Mouse (Mus musculus): ENCODE data around the gene Slc16a11. TPM values are rescaled to one million over a fixed set of nuclear protein-coding genes. Genes with fewer than 3 reads are reported as not detected.

Slc16a11 gene
- polyA plus RNA-seq, 1 experiment from 2014 or later: 1.1 TPM

DNA sequence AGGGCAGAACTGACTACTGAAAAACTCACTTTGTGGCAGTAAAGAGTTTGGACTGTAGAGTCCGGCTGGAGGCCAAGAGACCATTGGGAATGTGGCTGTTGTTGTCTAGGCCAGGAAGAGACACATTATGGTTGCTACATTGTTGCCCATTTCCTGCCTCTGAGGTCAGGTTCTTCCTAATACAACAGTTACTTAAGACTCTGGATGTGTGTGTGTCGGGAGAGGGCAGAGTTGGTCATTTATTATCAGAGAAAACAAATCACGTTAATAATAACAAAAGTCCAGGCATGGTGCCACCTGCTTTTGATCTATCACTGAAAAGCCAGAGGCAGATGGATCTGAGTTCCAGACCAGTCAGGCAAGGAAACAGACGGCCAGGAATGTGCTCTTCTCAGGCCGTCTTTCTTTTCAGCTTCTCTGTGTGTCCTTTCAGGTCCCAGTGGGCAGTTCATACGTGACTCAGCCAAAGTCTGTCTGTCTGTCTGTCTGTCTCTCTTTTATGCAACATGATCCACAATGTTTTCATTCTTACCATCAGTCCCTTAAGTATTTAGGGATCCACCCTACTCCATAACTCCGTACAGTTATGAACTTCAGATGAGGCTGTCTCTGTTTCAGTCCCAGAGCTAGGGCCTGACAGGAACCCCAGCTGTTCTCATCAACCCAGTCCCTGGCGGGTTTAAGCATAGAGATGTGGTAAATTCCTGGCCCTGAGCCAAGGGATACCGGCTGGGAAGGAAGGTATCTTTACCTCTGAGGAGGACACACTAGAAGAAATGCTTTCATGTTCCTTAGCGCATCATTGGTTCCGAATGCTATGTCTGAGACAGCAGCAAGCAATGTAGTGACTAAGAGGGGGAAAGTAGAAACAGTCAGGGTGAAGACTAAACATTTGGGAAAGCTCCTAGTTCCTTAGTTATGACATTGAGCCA, 18.9 kb upstream of the Slc16a11 start:
- 32% methylated on average over 11 of the region's 11 CpGs for WGBS
- H3K4me3 ChIP-seq (ENCODE audit: low read length): no peak overlapping the region
- no peaks in the 10 kb centered on the region for H3K36me3 ChIP-seq (ENCODE audit: control insufficient read depth, insufficient read depth, low read length)
- H3K4me2 ChIP-seq (ENCODE audit: low read depth, low read length): no peak overlapping the region
- no peaks in the 10 kb centered on the region for H3K9me3 ChIP-seq (ENCODE audit: control insufficient read depth, low read length)
- peaks cover 8% of the 10 kb centered on the region; the same call in 1 of the 2 replicates for H3K4me1 ChIP-seq (replicated peaks; ENCODE audit: control insufficient read depth, insufficient read depth, low read length)
- ATAC-seq (ENCODE audit: low read depth): peak; percentile 89
- H3K9ac ChIP-seq (ENCODE audit: low read length): no peak overlapping the region
- no peaks in the 10 kb centered on the region for H3K27me3 ChIP-seq (ENCODE audit: control insufficient read depth, insufficient read depth, low read depth, low read length)
- peak overlapping the region; percentile 37; the same call in 1 of the 2 replicates for H3K27ac ChIP-seq (ENCODE audit: low read length)

DNA sequence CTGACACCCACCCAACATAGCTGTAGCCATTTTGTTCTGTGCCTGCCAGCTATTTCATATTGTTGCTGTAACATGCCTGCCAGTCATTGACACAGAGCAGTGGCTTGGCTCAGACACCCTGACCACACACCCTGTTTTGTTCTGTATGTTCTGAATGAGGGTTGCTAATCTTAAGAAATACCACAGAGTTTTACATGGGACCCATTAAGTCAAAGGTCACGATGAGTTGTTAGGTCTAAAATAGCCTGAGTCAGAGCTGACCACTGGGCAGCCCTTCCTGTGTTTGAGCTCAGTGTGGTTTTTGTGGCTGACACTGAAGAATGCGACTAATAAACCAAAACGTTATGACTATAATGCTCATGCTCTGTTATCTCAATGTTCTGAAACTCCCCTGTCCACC, 14.2 kb upstream of the Slc16a11 start:
- no peaks in the 10 kb centered on the region for H3K36me3 ChIP-seq (ENCODE audit: control insufficient read depth, insufficient read depth, low read length)

DNA sequence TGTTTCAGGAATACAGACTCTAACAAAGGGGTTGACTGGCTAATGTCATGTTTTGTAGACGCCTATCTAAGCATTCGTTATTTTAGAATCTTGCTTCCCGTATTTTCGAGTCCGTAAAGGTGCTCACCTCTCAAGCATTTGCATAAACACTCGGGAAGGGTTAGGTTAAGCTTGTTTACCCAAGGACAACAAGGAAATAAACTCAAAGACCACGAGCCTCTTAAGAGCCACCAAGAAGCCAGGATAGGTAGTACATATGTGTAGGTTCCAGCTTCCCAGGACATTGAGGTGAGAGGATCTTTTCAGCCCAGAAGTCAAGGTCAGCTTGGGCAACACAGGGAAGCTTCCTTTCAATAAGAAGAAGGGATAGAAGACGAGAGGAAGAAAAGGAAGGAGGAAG, 13.4 kb upstream of the Slc16a11 start:
- ATAC-seq (ENCODE audit: low read depth): no peak
- H3K4me3 ChIP-seq (ENCODE audit: low read length): no peak overlapping the region
- H3K4me1 ChIP-seq (replicated peaks; ENCODE audit: control insufficient read depth, insufficient read depth, low read length): 0 out of 2 replicates have a peak, but pooled peaks cover 2% of the 10 kb centered on the region
- no peak overlapping the region for H3K9ac ChIP-seq (ENCODE audit: low read length)
- no peaks in the 10 kb centered on the region for H3K27me3 ChIP-seq (ENCODE audit: control insufficient read depth, insufficient read depth, low read depth, low read length)
- no peaks in the 10 kb centered on the region for H3K36me3 ChIP-seq (ENCODE audit: control insufficient read depth, insufficient read depth, low read length)
- no peak overlapping the region for H3K4me2 ChIP-seq (ENCODE audit: low read depth, low read length)
- H3K9me3 ChIP-seq (ENCODE audit: control insufficient read depth, low read length): no peaks in the 10 kb centered on the region
- 65% methylated on average over 8 of the region's 8 CpGs for WGBS
- H3K27ac ChIP-seq (ENCODE audit: low read length): no peak overlapping the region

More for the DNA sequence above, 14.2 kb upstream of the Slc16a11 start:
- no peak overlapping the region for H3K27ac ChIP-seq (ENCODE audit: low read length)
- no peaks in the 10 kb centered on the region for H3K27me3 ChIP-seq (ENCODE audit: control insufficient read depth, insufficient read depth, low read depth, low read length)
- peaks cover 4% of the 10 kb centered on the region; the same call in 1 of the 2 replicates for H3K4me1 ChIP-seq (replicated peaks; ENCODE audit: control insufficient read depth, insufficient read depth, low read length)
- no peaks in the 10 kb centered on the region for H3K9me3 ChIP-seq (ENCODE audit: control insufficient read depth, low read length)
- H3K9ac ChIP-seq (ENCODE audit: low read length): no peak overlapping the region
- H3K4me2 ChIP-seq (ENCODE audit: low read depth, low read length): no peak overlapping the region
- no peak overlapping the region for H3K4me3 ChIP-seq (ENCODE audit: low read length)
- 90% methylated on average over 3 of the region's 3 CpGs for WGBS
- ATAC-seq (ENCODE audit: low read depth): no peak

DNA sequence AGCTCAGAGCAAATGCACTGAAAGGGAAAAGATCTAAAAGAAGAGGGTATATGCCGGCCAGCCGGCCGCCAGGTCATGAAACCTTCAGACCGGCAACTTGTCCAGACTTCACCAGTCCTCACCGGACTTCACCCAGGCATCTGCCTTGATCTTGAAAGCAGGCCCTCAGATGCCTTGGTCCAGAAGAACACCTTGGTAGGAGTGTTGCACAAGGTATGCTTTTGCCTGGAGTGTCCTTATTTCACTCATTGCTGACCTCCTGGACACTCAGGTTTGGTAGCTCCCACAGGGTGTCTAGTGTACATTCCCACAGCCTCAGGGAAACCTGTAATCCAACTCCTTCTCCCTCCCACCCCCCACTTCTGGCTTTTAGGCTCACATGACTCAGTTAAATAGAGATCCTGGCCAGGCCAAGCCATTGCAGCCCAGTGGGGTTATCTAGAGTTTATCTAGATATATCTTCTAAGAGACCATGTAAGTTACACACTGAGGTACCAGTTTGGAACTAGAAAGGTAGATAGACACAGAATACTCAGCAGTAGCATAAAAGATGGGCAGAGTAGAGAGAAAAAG, 12.4 kb upstream of the Slc16a11 start:
- ATAC-seq (ENCODE audit: low read depth): no peak
- Histone ChIP-seq H3K36me3 (ENCODE audit: control insufficient read depth, insufficient read depth, low read length) (no peaks in the 10 kb centered on the region), H3K9ac (ENCODE audit: low read length) (no peak overlapping the region), H3K27me3 (ENCODE audit: control insufficient read depth, insufficient read depth, low read depth, low read length) (no peaks in the 10 kb centered on the region), H3K4me3 (ENCODE audit: low read length) (no peak overlapping the region), H3K9me3 (ENCODE audit: control insufficient read depth, low read length) (no peaks in the 10 kb centered on the region), H3K27ac (ENCODE audit: low read length) (no peak overlapping the region), H3K4me1 (replicated peaks; ENCODE audit: control insufficient read depth, insufficient read depth, low read length) (0 out of 2 replicates have a peak, but pooled peaks cover 2% of the 10 kb centered on the region), H3K4me2 (ENCODE audit: low read depth, low read length) (no peak overlapping the region)
- WGBS: 71% methylated on average over 5 of the region's 5 CpGs

DNA sequence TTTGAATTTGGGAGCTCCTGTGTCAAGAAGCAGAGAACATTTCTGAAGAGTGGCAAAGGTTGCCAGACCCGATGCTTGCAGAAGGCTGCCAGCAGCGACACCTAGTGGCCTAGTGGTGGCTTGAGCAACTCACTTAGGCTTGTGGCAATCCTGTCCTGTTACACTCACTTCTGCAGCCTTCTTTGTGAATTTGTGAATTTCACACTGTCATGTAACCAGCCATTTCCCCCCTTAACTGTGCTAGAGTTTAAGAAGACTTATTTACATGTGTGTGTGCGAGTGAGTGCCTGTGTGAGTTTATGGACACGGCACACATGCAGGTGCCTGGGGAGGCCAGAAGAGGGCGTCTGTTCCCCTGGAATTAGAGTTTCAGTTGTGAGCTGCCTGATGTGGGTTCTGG, 10.9 kb upstream of the Slc16a11 start:
- peak; percentile 56; the same call in 1 of the 2 replicates for ATAC-seq (ENCODE audit: low read depth)
- Histone ChIP-seq H3K9me3 (ENCODE audit: control insufficient read depth, low read length) (no peaks in the 10 kb centered on the region), H3K9ac (ENCODE audit: low read length) (no peak overlapping the region), H3K4me3 (ENCODE audit: low read length) (no peak overlapping the region), H3K27me3 (ENCODE audit: control insufficient read depth, insufficient read depth, low read depth, low read length) (no peaks in the 10 kb centered on the region), H3K36me3 (ENCODE audit: control insufficient read depth, insufficient read depth, low read length) (no peaks in the 10 kb centered on the region), H3K4me2 (ENCODE audit: low read depth, low read length) (no peak overlapping the region), H3K27ac (ENCODE audit: low read length) (no peak overlapping the region), H3K4me1 (replicated peaks; ENCODE audit: control insufficient read depth, insufficient read depth, low read length) (0 out of 2 replicates have a peak, but pooled peaks cover 2% of the 10 kb centered on the region)
- WGBS: 36% methylated on average over 5 of the region's 5 CpGs

DNA sequence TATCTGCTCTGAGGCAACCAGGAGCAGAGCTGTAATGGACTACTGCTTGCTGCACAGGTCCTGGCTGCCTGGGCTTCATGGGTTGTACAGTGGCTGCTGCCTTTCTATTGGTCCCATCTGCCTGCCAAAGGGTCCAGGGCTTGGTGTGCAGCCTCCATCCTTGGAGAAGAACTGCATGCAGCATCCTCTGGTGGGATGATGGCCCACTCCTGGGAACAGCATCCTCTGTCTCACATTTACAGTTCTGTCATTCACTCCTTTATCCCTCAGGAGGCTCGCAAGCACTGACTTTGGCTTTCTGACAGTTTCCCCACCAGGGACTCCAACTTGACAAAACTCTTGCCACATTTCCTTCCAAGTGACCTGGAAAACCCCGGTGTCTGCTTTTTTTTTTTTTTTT, 5.8 kb upstream of the Slc16a11 start:
- H3K27ac ChIP-seq (ENCODE audit: low read length): no peak overlapping the region
- no peaks in the 10 kb centered on the region for H3K36me3 ChIP-seq (ENCODE audit: control insufficient read depth, insufficient read depth, low read length)
- no peaks in the 10 kb centered on the region for H3K4me1 ChIP-seq (replicated peaks; ENCODE audit: control insufficient read depth, insufficient read depth, low read length)
- H3K4me3 ChIP-seq (ENCODE audit: low read length): no peak overlapping the region
- no peak for ATAC-seq (ENCODE audit: low read depth)
- H3K9ac ChIP-seq (ENCODE audit: low read length): no peak overlapping the region
- no peaks in the 10 kb centered on the region for H3K9me3 ChIP-seq (ENCODE audit: control insufficient read depth, low read length)
- no peaks in the 10 kb centered on the region for H3K27me3 ChIP-seq (ENCODE audit: control insufficient read depth, insufficient read depth, low read depth, low read length)
- 62% methylated on average over 2 of the region's 2 CpGs for WGBS
- no peak overlapping the region for H3K4me2 ChIP-seq (ENCODE audit: low read depth, low read length)

DNA sequence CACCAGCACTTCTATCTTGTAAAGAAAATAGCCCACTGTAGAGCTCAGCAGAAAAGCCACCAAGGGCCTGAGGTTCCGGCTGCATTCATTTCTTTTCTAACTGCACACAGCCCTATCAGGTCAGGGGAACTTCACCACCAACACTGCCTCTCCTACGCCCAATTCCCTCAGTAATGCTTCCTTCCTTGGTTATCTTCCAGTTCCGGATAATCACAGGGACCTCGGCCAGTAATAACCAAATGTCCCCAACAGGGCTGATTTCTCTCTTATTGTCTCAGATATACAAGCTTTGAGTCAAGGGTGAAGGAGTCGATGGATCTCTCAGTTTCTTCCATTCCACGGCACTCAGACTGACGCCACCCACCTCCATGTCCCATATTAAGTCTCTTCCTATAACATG, 5.3 kb upstream of the Slc16a11 start:
- H3K9ac ChIP-seq (ENCODE audit: low read length): no peak overlapping the region
- no peaks in the 10 kb centered on the region for H3K9me3 ChIP-seq (ENCODE audit: control insufficient read depth, low read length)
- WGBS: 60% methylated on average over 7 of the region's 7 CpGs
- H3K27me3 ChIP-seq (ENCODE audit: control insufficient read depth, insufficient read depth, low read depth, low read length): no peaks in the 10 kb centered on the region
- no peak for ATAC-seq (ENCODE audit: low read depth)
- no peaks in the 10 kb centered on the region for H3K4me1 ChIP-seq (replicated peaks; ENCODE audit: control insufficient read depth, insufficient read depth, low read length)
- H3K4me2 ChIP-seq (ENCODE audit: low read depth, low read length): no peak overlapping the region
- H3K36me3 ChIP-seq (ENCODE audit: control insufficient read depth, insufficient read depth, low read length): no peaks in the 10 kb centered on the region
- no peak overlapping the region for H3K27ac ChIP-seq (ENCODE audit: low read length)
- no peak overlapping the region for H3K4me3 ChIP-seq (ENCODE audit: low read length)

DNA sequence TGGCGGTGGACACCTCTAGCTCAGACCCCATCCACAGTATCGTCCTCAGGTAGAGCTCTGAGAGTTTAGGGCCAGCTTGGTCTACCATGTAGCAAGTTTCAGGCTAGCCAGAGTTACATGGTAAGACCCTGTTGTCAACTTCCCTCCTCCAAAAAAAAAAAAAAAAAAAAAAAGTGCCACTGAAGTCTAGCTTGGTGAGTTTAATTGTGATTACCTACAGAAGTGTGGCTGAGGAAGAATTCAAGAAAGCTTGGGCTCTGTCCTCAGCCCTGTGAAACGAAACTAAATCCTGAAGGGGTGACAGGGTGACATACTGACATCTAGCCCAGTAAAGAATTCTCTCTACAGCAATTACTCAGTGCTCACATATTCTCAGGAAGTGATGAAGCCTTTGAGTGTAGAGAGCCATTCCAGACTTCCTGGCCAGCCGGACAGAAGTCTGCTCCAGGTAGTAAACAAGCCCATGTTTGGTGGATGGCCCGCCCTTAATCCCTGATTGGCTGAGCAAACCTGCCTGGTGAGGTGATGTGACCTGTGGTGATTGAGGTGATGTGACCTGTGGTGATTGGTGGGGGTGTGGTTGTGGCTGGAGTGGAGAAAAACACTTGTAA, 3.7 kb upstream of the Slc16a11 start:
- ATAC-seq (ENCODE audit: low read depth): no peak
- H3K9me3 ChIP-seq (ENCODE audit: control insufficient read depth, low read length): no peaks in the 10 kb centered on the region
- peaks cover 7% of the 10 kb centered on the region for H3K4me1 ChIP-seq (replicated peaks; ENCODE audit: control insufficient read depth, insufficient read depth, low read length)
- no peak overlapping the region for H3K9ac ChIP-seq (ENCODE audit: low read length)
- no peaks in the 10 kb centered on the region for H3K36me3 ChIP-seq (ENCODE audit: control insufficient read depth, insufficient read depth, low read length)
- 62% methylated on average over 5 of the region's 5 CpGs for WGBS
- H3K27me3 ChIP-seq (ENCODE audit: control insufficient read depth, insufficient read depth, low read depth, low read length): peaks cover 11% of the 10 kb centered on the region
- H3K27ac ChIP-seq (ENCODE audit: low read length): no peak overlapping the region
- H3K4me3 ChIP-seq (ENCODE audit: low read length): no peak overlapping the region
- no peak overlapping the region for H3K4me2 ChIP-seq (ENCODE audit: low read depth, low read length)

DNA sequence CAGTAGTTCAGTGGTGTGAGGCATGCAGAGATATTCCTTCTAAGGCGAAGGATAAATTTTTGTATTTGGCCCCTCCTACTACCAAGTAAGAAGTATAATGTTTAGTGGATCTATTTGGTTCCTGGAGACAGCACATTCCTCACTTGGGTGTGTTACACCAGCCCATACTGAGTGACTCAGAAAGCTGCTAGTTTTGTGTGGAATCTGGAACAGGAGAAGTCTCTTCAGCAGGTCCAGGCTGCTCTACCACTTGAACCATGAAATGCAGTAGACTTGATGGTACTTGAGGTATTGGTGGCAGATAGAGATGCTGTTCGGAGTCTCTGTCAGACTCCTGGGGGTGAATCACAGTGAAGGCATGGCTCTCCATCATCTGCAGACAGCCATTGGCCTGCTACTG, 1.9 kb upstream of the Slc16a11 start:
- no peak overlapping the region for H3K4me2 ChIP-seq (ENCODE audit: low read depth, low read length)
- H3K27ac ChIP-seq (ENCODE audit: low read length): no peak overlapping the region
- no peak overlapping the region for H3K9ac ChIP-seq (ENCODE audit: low read length)
- H3K36me3 ChIP-seq (ENCODE audit: control insufficient read depth, insufficient read depth, low read length): no peaks in the 10 kb centered on the region
- 70% methylated on average over 2 of the region's 2 CpGs for WGBS
- H3K9me3 ChIP-seq (ENCODE audit: control insufficient read depth, low read length): no peaks in the 10 kb centered on the region
- H3K27me3 ChIP-seq (ENCODE audit: control insufficient read depth, insufficient read depth, low read depth, low read length): peaks cover 28% of the 10 kb centered on the region
- no peak for ATAC-seq (ENCODE audit: low read depth)
- H3K4me1 ChIP-seq (replicated peaks; ENCODE audit: control insufficient read depth, insufficient read depth, low read length): peaks cover 14% of the 10 kb centered on the region
- H3K4me3 ChIP-seq (ENCODE audit: low read length): no peak overlapping the region

Measured in lung, embryonic 16.5 days (tissue).